Mouse (Mus musculus) neural tube, embryonic 15.5 days (tissue): ENCODE measurements around the gene Mtg1. TPM values are rescaled to one million over a fixed set of nuclear protein-coding genes. Genes with fewer than 3 reads are reported as not detected.
A peak's percentile ranks its signal among the peaks of the same experiment; 100 is the strongest.

Experiments used
- ATAC-seq: fragments of 200-750 bp; cut with Nextera tagmentation; 2 replicates; pipeline ENCODE4 v1.8.0; 2017; ENCODE audit warnings: mild to moderate bottlenecking, moderate TSS enrichment, moderate library complexity; ENCODE audit not compliant: low FRiP score
- H3K27ac ChIP-seq: fragments of 300-500 bp; sonication (generic); replicated peaks from 2 replicates; pipeline ENCODE4 v1.5.1; 2015; ENCODE audit warnings: mild to moderate bottlenecking, inconsistent platforms
- H3K27me3 ChIP-seq: fragments of 300-500 bp; sonication (generic); replicated peaks from 2 replicates; pipeline ENCODE4 v1.6.1; 2015; ENCODE audit warnings: inconsistent platforms
- H3K36me3 ChIP-seq: fragments of 300-500 bp; sonication (generic); 2 replicates; pipeline ENCODE4 v1.6.1; 2015; ENCODE audit warnings: inconsistent platforms
- H3K4me1 ChIP-seq: fragments of 300-500 bp; sonication (generic); 2 replicates; pipeline ENCODE4 v1.6.1; 2015; ENCODE audit warnings: inconsistent platforms
- H3K4me2 ChIP-seq: fragments of 300-500 bp; sonication (generic); 2 replicates; pipeline ENCODE4 v1.6.1; 2015; ENCODE audit warnings: inconsistent platforms, mild to moderate bottlenecking, moderate library complexity
- H3K4me3 ChIP-seq: fragments of 300-500 bp; sonication (generic); replicated peaks from 2 replicates; pipeline ENCODE4 v1.5.1; 2015; ENCODE audit warnings: mild to moderate bottlenecking, inconsistent platforms
- H3K9ac ChIP-seq: fragments of 300-500 bp; sonication (generic); replicated peaks from 2 replicates; pipeline ENCODE4 v1.6.1; 2015; ENCODE audit warnings: mild to moderate bottlenecking, inconsistent platforms
- H3K9me3 ChIP-seq: fragments of 300-500 bp; sonication (generic); replicated peaks from 2 replicates; pipeline ENCODE4 v1.6.1; 2016; ENCODE audit warnings: inconsistent platforms
- WGBS: fragments of 180-500 bp; shearing (Covaris S2); methylation state at CpG from one replicate; pipeline ENCODE4 v1.1.7; 2015; ENCODE audit warnings: mixed read lengths; 5-methylcytosine and 5-hydroxymethylcytosine counted together
- polyA plus RNA-seq: library from polyadenylated mRNA; unstranded; fragments of >200 nt; fragmentation: Nextera tagmentation; extraction: Ambion mirVana; gene quantifications from 2 replicates; pipeline ENCODE4 v1.2.1, GENCODE M21; 2015

The Mtg1 gene
- 30.0 and 32.1 TPM in 2 replicates for polyA plus RNA-seq

GRCm38 (mm10) chr7:140137135-140138020, at the start of gene Mtg1:
TSS of gene Mtg1 (plus strand) at chr7:140137564.
- peak; percentile 98 for ATAC-seq
- no peaks in the 10 kb centered on the region for H3K9me3 ChIP-seq
- WGBS, result 2% methylated on average over 39 of the region's 39 CpGs

GRCm38 (mm10) chr7:140090601-140091000, 46.8 kb upstream of the Mtg1 start:
- no peaks in the 10 kb centered on the region for H3K4me1 ChIP-seq
- 84% methylated on average over 10 of the region's 10 CpGs for WGBS

More at GRCm38 (mm10) chr7:140137135-140138020, at the start of gene Mtg1:
- Histone ChIP-seq H3K4me2 (peak within 1 kb of the TSS; percentile 84), H3K27ac (peak within 1 kb of the TSS; percentile 92), H3K36me3 (no peaks in the 10 kb centered on the region), H3K9ac (peak within 1 kb of the TSS; percentile 95), H3K4me1 (peaks cover 12% of the 10 kb centered on the region), H3K27me3 (no peaks in the 10 kb centered on the region), H3K4me3 (peak within 1 kb of the TSS; percentile 78)

GRCm38 (mm10) chr7:140092924-140093528, 44.3 kb upstream of the Mtg1 start, which contains the start of gene Prap1:
TSS of gene Prap1 (plus strand) at chr7:140093395.
- Histone ChIP-seq H3K9me3 (no peaks in the 10 kb centered on the region), H3K9ac (no peak within 1 kb of the TSS), H3K4me3 (no peak within 1 kb of the TSS), H3K4me1 (no peaks in the 10 kb centered on the region), H3K27me3 (no peaks in the 10 kb centered on the region), H3K4me2 (no peak within 1 kb of the TSS), H3K36me3 (no peaks in the 10 kb centered on the region; the same call in 1 of the 2 replicates), H3K27ac (no peak within 1 kb of the TSS)
- WGBS, result 64% methylated on average over 5 of the region's 5 CpGs
- no peak for ATAC-seq

More at GRCm38 (mm10) chr7:140090601-140091000, 46.8 kb upstream of the Mtg1 start:
- no peak for ATAC-seq
- H3K4me2 ChIP-seq, result no peak overlapping the region
- H3K9ac ChIP-seq, result no peak overlapping the region
- H3K27me3 ChIP-seq, result no peaks in the 10 kb centered on the region
- no peak overlapping the region for H3K27ac ChIP-seq
- H3K4me3 ChIP-seq, result no peak overlapping the region
- no peaks in the 10 kb centered on the region for H3K9me3 ChIP-seq
- H3K36me3 ChIP-seq, result no peaks in the 10 kb centered on the region

GRCm38 (mm10) chr7:140094954-140095353, 42.4 kb upstream of the Mtg1 start:
- ATAC-seq, result no peak
- no peaks in the 10 kb centered on the region for H3K27me3 ChIP-seq
- no peak overlapping the region for H3K4me2 ChIP-seq
- no peak overlapping the region for H3K27ac ChIP-seq
- H3K4me3 ChIP-seq, result no peak overlapping the region
- no peaks in the 10 kb centered on the region for H3K4me1 ChIP-seq
- H3K36me3 ChIP-seq, result peaks cover 2% of the 10 kb centered on the region
- no peaks in the 10 kb centered on the region for H3K9me3 ChIP-seq
- no peak overlapping the region for H3K9ac ChIP-seq
- WGBS, result 73% methylated on average over 5 of the region's 5 CpGs

GRCm38 (mm10) chr7:140095556-140095955, 41.8 kb upstream of the Mtg1 start:
- 46% methylated on average over 1 of the region's 1 CpGs for WGBS
- H3K4me3 ChIP-seq, result no peak overlapping the region

GRCm38 (mm10) chr7:140096055-140096454, 41.3 kb upstream of the Mtg1 start:
- H3K9me3 ChIP-seq, result no peaks in the 10 kb centered on the region
- H3K27me3 ChIP-seq, result no peaks in the 10 kb centered on the region
- peaks cover 3% of the 10 kb centered on the region for H3K4me1 ChIP-seq
- ATAC-seq, result no peak
- H3K4me3 ChIP-seq, result no peak overlapping the region
- H3K9ac ChIP-seq, result no peak overlapping the region
- H3K4me2 ChIP-seq, result no peak overlapping the region
- H3K36me3 ChIP-seq, result peaks cover 2% of the 10 kb centered on the region
- no peak overlapping the region for H3K27ac ChIP-seq

More at GRCm38 (mm10) chr7:140095556-140095955, 41.8 kb upstream of the Mtg1 start:
- peaks cover 2% of the 10 kb centered on the region for H3K36me3 ChIP-seq
- H3K4me2 ChIP-seq, result no peak overlapping the region
- H3K4me1 ChIP-seq, result no peaks in the 10 kb centered on the region
- ATAC-seq, result no peak
- no peak overlapping the region for H3K27ac ChIP-seq
- no peak overlapping the region for H3K9ac ChIP-seq
- H3K27me3 ChIP-seq, result no peaks in the 10 kb centered on the region
- no peaks in the 10 kb centered on the region for H3K9me3 ChIP-seq

- Histone ChIP-seq H3K9ac (no peak overlapping the region), H3K4me1 (peaks cover 14% of the 10 kb centered on the region), H3K27me3 (no peaks in the 10 kb centered on the region), H3K4me2 (no peak overlapping the region), H3K9me3 (no peaks in the 10 kb centered on the region), H3K27ac (no peak overlapping the region), H3K4me3 (no peak overlapping the region), H3K36me3 (peaks cover 2% of the 10 kb centered on the region)
- ATAC-seq, result no peak
- WGBS, result 93% methylated on average over 1 of the region's 1 CpGs
These were observed 38.9 kb upstream of the Mtg1 start for GRCm38 (mm10) chr7:140098466-140098865.

- ATAC-seq, result peak; percentile 48
- H3K27ac ChIP-seq, result no peak overlapping the region
- WGBS, result 80% methylated on average over 10 of the region's 10 CpGs
- H3K9ac ChIP-seq, result peak overlapping the region; percentile 56
- no peaks in the 10 kb centered on the region for H3K9me3 ChIP-seq
- peaks cover 15% of the 10 kb centered on the region for H3K36me3 ChIP-seq
- H3K4me3 ChIP-seq, result peak overlapping the region; percentile 44
- peaks cover 14% of the 10 kb centered on the region for H3K4me1 ChIP-seq
- no peaks in the 10 kb centered on the region for H3K27me3 ChIP-seq
- H3K4me2 ChIP-seq, result peak overlapping the region; percentile 67
These were observed 35.9 kb upstream of the Mtg1 start for GRCm38 (mm10) chr7:140101498-140101897.

GRCm38 (mm10) chr7:140101993-140102860, 35.1 kb upstream of the Mtg1 start, which contains the start of gene Fuom:
TSS of gene Fuom (minus strand) at chr7:140102441.
- peak within 1 kb of the TSS; percentile 44 for H3K4me3 ChIP-seq

GRCm38 (mm10) chr7:140104009-140104408, 33.4 kb upstream of the Mtg1 start:
- Histone ChIP-seq H3K9me3 (no peaks in the 10 kb centered on the region), H3K27me3 (no peaks in the 10 kb centered on the region), H3K4me3 (no peak overlapping the region), H3K4me2 (no peak overlapping the region), H3K36me3 (peaks cover 37% of the 10 kb centered on the region), H3K4me1 (peaks cover 14% of the 10 kb centered on the region), H3K27ac (no peak overlapping the region), H3K9ac (no peak overlapping the region)
- WGBS, result 81% methylated on average over 4 of the region's 4 CpGs
- ATAC-seq, result no peak

More at GRCm38 (mm10) chr7:140101993-140102860, 35.1 kb upstream of the Mtg1 start, which contains the start of gene Fuom:
- Histone ChIP-seq H3K36me3 (peaks cover 20% of the 10 kb centered on the region), H3K9ac (peak within 1 kb of the TSS; percentile 56), H3K9me3 (no peaks in the 10 kb centered on the region), H3K4me2 (peak within 1 kb of the TSS; percentile 67), H3K27me3 (no peaks in the 10 kb centered on the region), H3K27ac (peak within 1 kb of the TSS; percentile 75), H3K4me1 (peaks cover 14% of the 10 kb centered on the region)
- ATAC-seq, result peak; percentile 93
- 1% methylated on average over 30 of the region's 30 CpGs for WGBS

GRCm38 (mm10) chr7:140111943-140112342, 25.4 kb upstream of the Mtg1 start:
- H3K9me3 ChIP-seq, result no peaks in the 10 kb centered on the region
- H3K27ac ChIP-seq, result no peak overlapping the region
- peaks cover 57% of the 10 kb centered on the region for H3K36me3 ChIP-seq
- no peak overlapping the region for H3K4me3 ChIP-seq
- ATAC-seq, result no peak
- H3K4me1 ChIP-seq, result peaks cover 16% of the 10 kb centered on the region
- H3K27me3 ChIP-seq, result no peaks in the 10 kb centered on the region
- 64% methylated on average over 3 of the region's 3 CpGs for WGBS
- H3K4me2 ChIP-seq, result no peak overlapping the region
- no peak overlapping the region for H3K9ac ChIP-seq
